Mouse (Mus musculus) cerebellum, postnatal 10 days (tissue): ENCODE data around the gene Rb1.

Experiments used
- DNase-seq, 2 experiments: peaks; one replicate each; pipeline ENCODE4 v3.0.0; 2021; ENCODE audit warnings: mixed read lengths in 2 of 2

The Rb1 gene

GRCm38 (mm10) chr14:73325456-73326381 is at the start of gene Rb1:
TSS of gene Rb1 (minus strand) at chr14:73325822.
- DNase-seq, result peak; percentile 91 to 92

GRCm38 (mm10) chr14:73374315-73374890 is 48.8 kb upstream of the Rb1 start:
- DNase-seq, result no peak

- no peak for DNase-seq
These were observed 48.0 kb upstream of the Rb1 start for GRCm38 (mm10) chr14:73373606-73374005.

- DNase-seq, result no peak
These were observed 47.4 kb upstream of the Rb1 start for GRCm38 (mm10) chr14:73372990-73373389.

GRCm38 (mm10) chr14:73371577-73371976 is 46.0 kb upstream of the Rb1 start:
- no peak for DNase-seq

- DNase-seq, result no peak
These were observed 45.2 kb upstream of the Rb1 start for GRCm38 (mm10) chr14:73370695-73371372.

- DNase-seq, result no peak
These were observed 44.6 kb upstream of the Rb1 start for GRCm38 (mm10) chr14:73370078-73370670.

GRCm38 (mm10) chr14:73369634-73370033 is 44.0 kb upstream of the Rb1 start:
- DNase-seq, result no peak

- no peak for DNase-seq
These were observed 43.3 kb upstream of the Rb1 start for GRCm38 (mm10) chr14:73368966-73369365.

GRCm38 (mm10) chr14:73368221-73368620 is 42.6 kb upstream of the Rb1 start:
- DNase-seq, result no peak

GRCm38 (mm10) chr14:73366278-73366677 is 40.7 kb upstream of the Rb1 start:
- DNase-seq, result no peak

- DNase-seq, result no peak
These were observed 38.2 kb upstream of the Rb1 start for GRCm38 (mm10) chr14:73363782-73364181.

- no peak for DNase-seq
These were observed 29.1 kb upstream of the Rb1 start for GRCm38 (mm10) chr14:73354700-73355099.

- DNase-seq, result no peak
These were observed 25.5 kb upstream of the Rb1 start for GRCm38 (mm10) chr14:73351118-73351517.

- no peak for DNase-seq
These were observed 24.4 kb upstream of the Rb1 start for GRCm38 (mm10) chr14:73350029-73350428.

GRCm38 (mm10) chr14:73349061-73349670 is 23.5 kb upstream of the Rb1 start:
- no peak for DNase-seq

- DNase-seq, result no peak
These were observed 21.7 kb upstream of the Rb1 start for GRCm38 (mm10) chr14:73347302-73347701.

GRCm38 (mm10) chr14:73345614-73346013 is 20.0 kb upstream of the Rb1 start:
- no peak for DNase-seq

GRCm38 (mm10) chr14:73340051-73340755 is 14.6 kb upstream of the Rb1 start:
- no peak for DNase-seq

GRCm38 (mm10) chr14:73339615-73340014 is 14.0 kb upstream of the Rb1 start:
- DNase-seq, result no peak

- DNase-seq, result no peak
These were observed 10.9 kb upstream of the Rb1 start for GRCm38 (mm10) chr14:73336316-73337080.
